ENCODE assay signal across 22 mouse cellular contexts in the genomic region with DNA sequence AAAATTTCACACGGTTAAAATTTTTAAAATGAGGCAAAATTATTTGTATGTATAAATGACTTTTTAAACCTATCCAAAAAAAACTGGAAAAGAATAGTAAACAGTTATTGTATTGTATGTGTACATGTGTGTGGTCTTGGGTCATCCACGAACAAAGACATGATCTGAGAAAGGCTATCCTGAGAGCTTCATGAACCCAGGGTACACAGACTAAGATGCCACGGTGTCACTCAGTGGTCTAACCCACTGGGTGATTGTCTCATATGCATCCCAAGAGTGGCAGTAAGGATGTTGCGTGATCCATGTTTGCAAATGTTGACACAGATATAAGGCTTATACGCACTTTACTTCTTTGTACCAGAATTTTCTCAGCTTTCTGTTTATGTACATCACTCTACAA.
"Had no signal": no experiment of that assay in that cellular context is flagged by ENCODE, and none has a peak within 500 bp of the region (broad histone marks: within the 10 kb centered on the region; RNA-seq: fewer than 3 reads in every experiment).

No protein-coding gene starts in this region.

- H3K27ac ChIP-seq: embryonic facial prominence, embryonic 10.5 days; embryonic facial prominence, embryonic 12.5 days; embryonic facial prominence, embryonic 13.5 days; embryonic facial prominence, embryonic 15.5 days; forebrain, embryonic 15.5 days; gastrocnemius, adult 2 months; heart, adult 2 months had no signal

- H3K9ac ChIP-seq: embryonic facial prominence, embryonic 12.5 days; embryonic facial prominence, embryonic 13.5 days; embryonic facial prominence, embryonic 15.5 days; forebrain, embryonic 15.5 days had no signal

- H3K4me1 ChIP-seq: embryonic facial prominence, embryonic 10.5 days; embryonic facial prominence, embryonic 12.5 days; embryonic facial prominence, embryonic 13.5 days; embryonic facial prominence, embryonic 15.5 days; forebrain, embryonic 15.5 days had no signal

- H3K9me3 ChIP-seq: embryonic facial prominence, embryonic 10.5 days; embryonic facial prominence, embryonic 12.5 days; embryonic facial prominence, embryonic 13.5 days; embryonic facial prominence, embryonic 15.5 days; forebrain, embryonic 15.5 days had no signal

- H3K4me3 ChIP-seq: embryonic facial prominence, embryonic 10.5 days; embryonic facial prominence, embryonic 12.5 days; embryonic facial prominence, embryonic 13.5 days; embryonic facial prominence, embryonic 15.5 days; erythroblast, embryonic 14.5 days; forebrain, embryonic 15.5 days; gastrocnemius, adult 2 months; heart, adult 2 months had no signal

- H3K36me3 ChIP-seq: embryonic facial prominence, embryonic 10.5 days; embryonic facial prominence, embryonic 12.5 days; embryonic facial prominence, embryonic 13.5 days; embryonic facial prominence, embryonic 15.5 days; forebrain, embryonic 15.5 days had no signal

- H3K27me3 ChIP-seq: embryonic facial prominence, embryonic 12.5 days; embryonic facial prominence, embryonic 13.5 days; embryonic facial prominence, embryonic 15.5 days; forebrain, embryonic 15.5 days had no signal

- DNase-seq: cerebellum, adult 18-20 months; cerebellum, adult 2 months; cerebellum, adult 8-10 months; cerebellum, adult 9-11 months; cerebellum, postnatal 25 days; cerebellum, postnatal 36 days; gastrocnemius, adult 2 months; gastrocnemius, postnatal 10 days; gastrocnemius, postnatal 14 days; gastrocnemius, postnatal 25 days; gastrocnemius, postnatal 36 days; heart, adult 11 months; heart, adult 18-20 months; heart, adult 2 months had no signal

- ATAC-seq: forebrain, embryonic 14.5 days; forebrain, embryonic 15.5 days; forebrain, embryonic 16.5 days had no signal

- H3K4me2 ChIP-seq: embryonic facial prominence, embryonic 12.5 days; embryonic facial prominence, embryonic 13.5 days; embryonic facial prominence, embryonic 15.5 days; forebrain, embryonic 15.5 days had no signal
